Mouse (Mus musculus): ENCODE results near the gene Akap14.
"Not testable (repeated sequence)": the region's sequence is repeated elsewhere in the genome, so short reads cannot be mapped to it uniquely, and the experiment has no call there.

Akap14 gene

GRCm38 (mm10) chrX:37168742-37169141 lies at the start of gene Akap14:
Gene Akap14, minus strand, starts transcription at chrX:37168842.
- no peak for DNase-seq (ENCODE audit: low read depth, low spot score)

DNA sequence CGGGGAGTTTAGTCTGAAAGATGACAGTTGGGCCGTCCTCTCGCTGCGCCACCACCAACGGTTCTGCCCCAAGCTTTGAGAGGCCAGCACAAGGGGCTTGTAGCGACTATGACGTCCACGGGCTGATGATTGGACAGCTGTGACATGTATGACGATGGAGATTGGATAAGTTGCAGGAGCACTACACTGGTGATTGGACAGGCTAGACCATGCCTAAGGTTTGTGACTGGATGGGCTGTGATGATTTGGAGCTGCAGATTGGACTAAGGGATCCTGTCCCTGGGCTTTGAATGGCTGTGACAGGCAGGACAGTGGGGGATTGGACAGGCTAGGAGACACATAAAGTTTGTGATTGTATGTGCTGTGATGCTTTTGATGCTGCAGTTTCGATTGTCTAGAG lies 42.3 kb upstream of the Akap14 start, which contains the start of gene Gm9:
Gene Gm9 (minus strand): TSS at position 101 of the 400 bp plus-strand sequence.
- DNase-seq (ENCODE audit: low read depth, low spot score) = no peak

- peak; percentile 51 for DNase-seq (ENCODE audit: low read depth, low spot score)
Observed at GRCm38 (mm10) chrX:37198676-37199075, 30.0 kb upstream of the Akap14 start.

GRCm38 (mm10) chrX:37191744-37192379 lies 23.2 kb upstream of the Akap14 start:
- DNase-seq (ENCODE audit: low read depth, low spot score) = peak; percentile 7

DNA sequence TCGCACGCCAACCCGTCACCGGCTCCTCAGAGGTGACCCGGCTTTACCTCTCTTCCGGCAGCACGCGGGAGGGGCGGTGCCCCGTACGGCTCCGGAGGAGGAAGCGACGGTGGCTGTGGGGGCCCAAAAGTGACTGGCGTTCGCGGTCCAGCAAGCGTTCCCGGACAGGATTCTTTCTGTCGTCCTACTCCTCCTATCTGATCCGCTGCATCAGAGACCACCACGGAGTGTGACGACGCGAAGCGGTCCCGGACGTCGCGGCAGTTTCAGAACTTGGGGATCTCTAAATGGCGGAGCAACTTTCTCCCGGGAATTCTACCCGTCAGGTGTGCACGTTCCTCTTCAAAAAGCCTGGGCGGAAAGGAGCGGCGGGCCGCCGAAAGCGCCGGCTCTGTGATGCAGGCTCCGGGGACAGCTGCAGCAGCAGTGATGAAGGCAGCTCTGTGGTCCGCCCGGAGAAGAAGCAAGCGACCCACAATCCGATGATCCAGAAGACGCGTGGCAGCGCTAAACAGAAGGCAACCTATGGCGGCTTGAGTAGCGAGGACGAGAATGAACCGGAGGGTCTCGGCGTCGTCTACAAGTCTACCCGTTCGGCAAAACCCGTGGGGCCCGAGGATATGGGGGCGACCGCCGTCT lies 22.6 kb upstream of the Akap14 start, which contains the start of the genes Ndufa1 and Rnf113a1:
Gene Ndufa1 (minus strand): TSS at position 59 of the 639 bp plus-strand sequence.
Gene Rnf113a1 (plus strand): TSS at position 141 of the 639 bp plus-strand sequence.
- peak; percentile 71 for DNase-seq (ENCODE audit: low read depth, low spot score)

DNA sequence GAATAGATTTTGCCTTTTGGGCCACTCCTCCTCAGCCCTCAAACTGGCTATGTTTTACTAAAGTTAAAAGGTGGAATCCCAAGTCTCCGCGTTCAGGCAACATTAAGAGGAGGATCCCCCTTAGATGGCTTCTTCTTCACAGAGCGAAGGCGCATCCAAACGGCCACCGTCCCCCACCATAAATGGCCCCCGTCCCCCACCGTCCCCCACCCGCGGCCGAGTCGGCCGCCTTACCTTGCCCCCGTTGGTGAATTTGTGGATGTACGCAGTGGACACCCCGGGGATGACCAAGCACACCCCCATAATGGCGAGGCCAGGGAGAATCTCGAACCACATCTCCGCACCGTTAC lies 22.1 kb upstream of the Akap14 start:
- DNase-seq (ENCODE audit: low read depth, low spot score) = no peak

- DNase-seq (ENCODE audit: low read depth, low spot score) = not testable (repeated sequence)
Observed at GRCm38 (mm10) chrX:37184401-37184800, 15.8 kb upstream of the Akap14 start.

GRCm38 (mm10) chrX:37167085-37167484 lies 1.6 kb downstream of the Akap14 start:
- peak; percentile 64 for DNase-seq (ENCODE audit: low read depth, low spot score)

DNA sequence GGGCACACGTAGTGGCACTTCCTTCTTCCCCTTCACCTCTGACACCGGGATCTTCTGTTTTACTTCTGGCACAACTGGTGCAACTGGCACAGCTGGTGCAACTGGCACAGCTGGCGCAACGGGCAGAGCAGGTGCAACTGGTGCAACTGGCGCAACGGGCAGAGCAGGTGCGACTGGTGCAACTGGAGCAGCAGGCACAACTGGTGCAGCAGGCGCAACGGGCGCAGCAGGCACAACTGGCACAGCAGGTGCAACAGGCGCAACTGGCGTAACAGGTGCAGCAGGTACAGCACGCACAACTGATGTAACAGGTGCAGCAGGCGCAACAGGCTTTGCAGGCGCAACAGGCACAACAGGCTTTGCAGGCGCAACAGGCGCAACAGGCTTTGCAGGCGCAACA lies 5.5 kb downstream of the Akap14 start:
- DNase-seq (ENCODE audit: low read depth, low spot score) = no peak

GRCm38 (mm10) chrX:37161169-37161568 lies 7.5 kb downstream of the Akap14 start:
- DNase-seq (ENCODE audit: low read depth, low spot score) = no peak

DNA sequence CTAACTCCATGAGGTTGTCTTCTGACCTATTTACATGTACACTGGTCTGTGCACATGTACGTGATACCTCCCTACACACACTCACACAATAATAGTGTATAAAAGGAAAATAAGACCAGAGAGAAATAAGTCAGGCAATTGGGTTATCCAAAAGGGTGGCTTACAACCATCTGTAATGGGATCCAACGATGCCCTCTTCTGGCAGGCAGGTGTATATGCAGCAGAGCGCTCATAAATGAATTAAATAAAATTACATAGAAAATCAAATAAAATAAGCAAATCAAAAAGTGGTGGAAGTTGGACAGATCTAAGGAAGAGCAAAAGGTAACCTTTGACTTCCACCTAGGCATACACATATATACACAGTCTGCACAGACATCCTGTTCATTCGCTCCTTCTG lies 10.8 kb downstream of the Akap14 start:
- peak; percentile 4 for DNase-seq (ENCODE audit: low read depth, low spot score)

- peak; percentile 26 for DNase-seq (ENCODE audit: low read depth, low spot score)
Observed at GRCm38 (mm10) chrX:37144954-37145353, 23.7 kb downstream of the Akap14 start.

DNA sequence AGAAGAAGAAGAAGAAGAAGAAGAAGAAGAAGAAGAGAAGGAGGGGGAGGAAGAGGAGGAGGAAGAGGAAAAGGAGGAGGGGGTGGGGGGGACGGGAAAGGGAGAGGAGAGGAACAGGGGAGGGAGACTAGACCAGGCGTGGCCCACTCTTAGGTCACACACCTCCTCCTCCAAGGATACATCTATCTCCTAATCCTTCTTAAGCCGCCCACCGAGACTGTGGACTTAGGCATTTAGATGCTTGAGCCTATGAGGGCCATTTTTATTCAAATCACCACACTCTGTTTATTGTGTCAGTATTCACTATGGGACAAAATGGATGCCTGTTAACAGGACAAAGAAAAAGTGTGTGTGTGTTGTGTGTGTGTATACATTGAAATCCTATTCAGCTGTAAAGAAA lies 24.1 kb downstream of the Akap14 start:
- not testable (repeated sequence) for DNase-seq (ENCODE audit: low read depth, low spot score)

DNA sequence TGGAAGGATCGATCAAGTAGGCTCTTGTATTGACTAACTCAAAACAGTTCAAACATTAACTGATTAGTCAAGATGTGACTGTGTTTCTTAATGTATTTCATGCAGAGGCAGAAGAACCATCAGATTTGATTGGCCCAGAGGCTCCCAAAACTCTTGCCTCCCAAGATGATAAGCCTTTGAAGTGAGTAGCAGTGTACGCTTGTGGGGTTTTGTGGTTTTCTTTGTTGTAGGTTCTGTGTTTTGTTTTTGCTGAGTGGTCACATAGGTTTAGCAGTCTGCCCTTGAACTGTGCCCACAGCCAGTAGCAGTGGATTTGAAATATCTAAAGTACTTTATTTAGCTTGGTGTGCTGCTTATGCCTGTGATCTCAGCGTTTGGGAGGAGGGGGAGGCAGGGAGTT lies 26.9 kb downstream of the Akap14 start:
- DNase-seq (ENCODE audit: low read depth, low spot score) = no peak

DNA sequence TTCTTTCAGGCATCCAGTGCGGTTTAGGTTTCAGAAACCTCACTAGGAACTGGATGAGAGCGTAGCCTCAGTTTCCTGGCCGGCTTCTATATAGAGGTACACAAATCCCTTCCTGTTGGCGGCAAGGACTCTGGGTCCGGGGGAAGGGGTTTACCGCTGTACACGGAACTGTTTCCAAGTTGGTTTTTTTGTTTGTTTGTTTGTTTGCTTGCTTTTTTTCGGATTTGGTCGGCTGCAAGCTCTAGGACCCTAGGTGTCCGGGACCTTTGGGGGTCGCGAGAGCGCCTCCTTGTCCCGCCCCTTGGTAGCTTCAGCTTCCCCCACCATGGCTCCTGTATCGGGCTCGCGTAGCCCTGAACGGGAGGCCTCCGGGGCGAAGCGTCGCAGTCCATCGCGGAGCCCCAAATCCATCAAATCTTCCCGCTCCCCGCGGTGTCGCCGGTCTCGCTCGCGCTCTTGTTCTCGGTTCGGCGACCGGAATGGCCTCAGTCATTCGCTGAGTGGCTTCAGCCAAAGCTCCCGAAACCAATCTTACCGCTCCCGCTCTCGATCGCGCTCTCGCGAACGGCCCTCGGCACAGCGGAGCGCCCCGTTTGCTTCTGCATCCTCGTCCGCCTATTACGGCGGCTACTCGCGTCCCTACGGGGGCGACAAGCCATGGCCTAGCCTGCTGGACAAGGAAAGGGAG lies 41.8 kb downstream of the Akap14 start, which contains the start of gene Nkap:
Gene Nkap (plus strand): TSS at position 125 of the 688 bp plus-strand sequence.
- peak; percentile 87 for DNase-seq (ENCODE audit: low read depth, low spot score)

GRCm38 (mm10) chrX:37125511-37125910 lies 43.1 kb downstream of the Akap14 start:
- no peak for DNase-seq (ENCODE audit: low read depth, low spot score)

DNA sequence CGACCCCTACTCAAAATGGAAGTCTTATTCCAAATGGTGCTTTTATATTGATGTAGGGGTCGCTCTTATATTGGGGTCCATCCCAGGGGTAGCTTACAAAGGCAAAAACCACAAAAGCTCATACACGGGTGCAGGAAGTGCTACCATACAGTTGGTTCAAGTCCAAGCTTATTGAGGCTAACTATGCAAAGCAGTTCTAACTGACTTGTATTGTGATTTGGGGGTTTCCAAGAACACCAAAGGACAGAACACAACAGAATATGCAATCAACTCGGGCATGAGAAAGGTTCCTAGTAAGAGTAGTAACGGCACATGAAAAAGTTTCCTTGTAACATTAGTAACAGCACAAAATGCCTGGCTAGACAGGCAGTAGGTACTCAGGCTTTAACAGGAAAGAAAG lies 48.4 kb downstream of the Akap14 start:
- no peak for DNase-seq (ENCODE audit: low read depth, low spot score)

DNA sequence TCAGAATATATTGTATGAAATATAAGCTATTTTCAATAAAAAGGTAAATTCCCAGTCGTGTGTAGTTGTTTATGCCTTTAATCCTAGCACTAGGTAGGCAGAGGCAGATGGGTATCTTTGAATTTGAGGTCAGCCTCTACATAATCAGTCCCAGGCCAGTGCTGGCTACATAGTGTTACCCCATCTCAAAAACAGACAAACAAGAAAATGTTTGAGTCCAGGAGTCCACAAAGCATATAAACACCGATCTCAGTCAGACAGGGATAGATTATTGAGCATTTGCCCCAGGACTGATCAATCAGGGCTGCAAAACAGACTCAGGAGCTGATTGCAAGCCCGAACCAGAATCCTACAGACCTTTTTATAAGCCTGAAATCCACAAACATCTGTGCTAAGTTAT lies 49.1 kb downstream of the Akap14 start:
- no peak for DNase-seq (ENCODE audit: low read depth, low spot score)

DNA sequence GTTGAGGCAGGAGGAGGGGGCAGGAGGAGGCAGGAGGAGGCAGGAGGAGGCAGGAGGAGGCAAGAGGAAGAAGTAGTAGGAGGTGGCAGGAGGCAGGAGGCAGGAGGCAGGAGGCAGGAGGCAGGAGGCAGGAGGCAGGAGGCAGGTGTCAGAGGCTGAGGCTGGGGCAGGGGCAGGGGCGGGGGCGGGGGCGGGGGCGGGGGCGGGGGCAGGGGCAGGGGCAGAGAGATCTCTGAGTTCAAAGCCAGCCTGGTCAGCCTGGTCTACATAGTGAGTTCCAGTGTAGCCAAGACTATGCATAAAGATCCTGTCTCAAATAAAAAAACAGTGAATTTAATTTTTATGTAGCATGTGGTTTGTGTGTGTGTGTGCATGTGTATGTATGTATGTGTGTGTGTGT lies 51.6 kb downstream of the Akap14 start:
- DNase-seq (ENCODE audit: low read depth, low spot score) = no peak

GRCm38 (mm10) chrX:37110881-37111193 lies 57.8 kb downstream of the Akap14 start:
- DNase-seq (ENCODE audit: low read depth, low spot score) = peak; percentile 21

- DNase-seq (ENCODE audit: low read depth, low spot score) = peak; percentile 96
Observed at GRCm38 (mm10) chrX:37110193-37110880, 58.3 kb downstream of the Akap14 start, which contains the start of gene Upf3b. Gene Upf3b, minus strand, starts transcription at chrX:37110322.
